Mouse (Mus musculus) midbrain, embryonic 15.5 days (tissue): ENCODE measurements around the gene Ngdn. TPM values are rescaled to one million over a fixed set of nuclear protein-coding genes. Genes with fewer than 3 reads are reported as not detected.
A peak's percentile ranks its signal among the peaks of the same experiment; 100 is the strongest.

Source experiments
- ATAC-seq: fragments of 200-750 bp; cut with Nextera tagmentation; replicated peaks from 2 replicates; pipeline ENCODE4 v1.8.0; 2017; ENCODE audit warnings: moderate TSS enrichment
- H3K27ac ChIP-seq: fragments of 300-500 bp; sonication (generic); 2 replicates; pipeline ENCODE4 v1.5.1; 2015; ENCODE audit warnings: mild to moderate bottlenecking, inconsistent platforms
- H3K27me3 ChIP-seq: fragments of 300-500 bp; sonication (generic); replicated peaks from 2 replicates; pipeline ENCODE4 v1.6.1; 2015; ENCODE audit warnings: inconsistent platforms
- H3K36me3 ChIP-seq: fragments of 300-500 bp; sonication (generic); replicated peaks from 2 replicates; pipeline ENCODE4 v1.6.1; 2015; ENCODE audit warnings: inconsistent platforms
- H3K4me1 ChIP-seq: fragments of 300-500 bp; sonication (generic); 2 replicates; pipeline ENCODE4 v1.6.1; 2015; ENCODE audit warnings: inconsistent platforms
- H3K4me2 ChIP-seq: fragments of 300-500 bp; sonication (generic); 2 replicates; pipeline ENCODE4 v1.6.1; 2015; ENCODE audit warnings: inconsistent platforms, mild to moderate bottlenecking, moderate library complexity
- H3K4me3 ChIP-seq: fragments of 300-500 bp; sonication (generic); 2 replicates; pipeline ENCODE4 v1.5.1; 2015; ENCODE audit warnings: mild to moderate bottlenecking, inconsistent platforms
- H3K9ac ChIP-seq: fragments of 300-500 bp; sonication (generic); 2 replicates; pipeline ENCODE4 v1.6.1; 2015; ENCODE audit warnings: mild to moderate bottlenecking, inconsistent platforms
- H3K9me3 ChIP-seq: fragments of 300-500 bp; sonication (generic); 2 replicates; pipeline ENCODE4 v1.6.1; 2016; ENCODE audit warnings: inconsistent platforms
- WGBS: fragments of 180-500 bp; shearing (Covaris S2); methylation state at CpG from one replicate; pipeline ENCODE4 v1.1.7; 2015; ENCODE audit warnings: mixed read lengths; 5-methylcytosine and 5-hydroxymethylcytosine counted together
- polyA plus RNA-seq: library from polyadenylated mRNA; unstranded; fragments of >200 nt; fragmentation: Nextera tagmentation; extraction: Ambion mirVana; gene quantifications from 2 replicates; pipeline ENCODE4 v1.2.1, GENCODE M21; 2015

Ngdn gene
- polyA plus RNA-seq, 1 experiment from 2014 or later = 47.8 TPM

GRCm38 (mm10) chr14:55001938-55002686 is 13.1 kb upstream of the Ngdn start:
- no peak overlapping the region for H3K4me2 ChIP-seq
- no peak overlapping the region for H3K9ac ChIP-seq
- ATAC-seq = no peak
- WGBS = 52% methylated on average over 12 of the region's 12 CpGs
- no peak overlapping the region for H3K27ac ChIP-seq
- no peaks in the 10 kb centered on the region for H3K27me3 ChIP-seq
- H3K9me3 ChIP-seq = no peaks in the 10 kb centered on the region
- no peak overlapping the region for H3K4me3 ChIP-seq
- 0 out of 2 replicates have a peak, but pooled peaks cover 2% of the 10 kb centered on the region for H3K36me3 ChIP-seq
- H3K4me1 ChIP-seq = peaks cover 6% of the 10 kb centered on the region; the same call in 1 of the 2 replicates

- H3K9ac ChIP-seq = no peak overlapping the region
- H3K27me3 ChIP-seq = no peaks in the 10 kb centered on the region
- WGBS = 69% methylated on average over 7 of the region's 7 CpGs
- 0 out of 2 replicates have a peak, but pooled peaks cover 6% of the 10 kb centered on the region for H3K4me1 ChIP-seq
- no peak overlapping the region for H3K27ac ChIP-seq
- no peak overlapping the region for H3K4me3 ChIP-seq
- ATAC-seq = no peak
- H3K4me2 ChIP-seq = no peak overlapping the region
- H3K36me3 ChIP-seq = 0 out of 2 replicates have a peak, but pooled peaks cover 2% of the 10 kb centered on the region
- H3K9me3 ChIP-seq = no peaks in the 10 kb centered on the region
Observed at GRCm38 (mm10) chr14:55002687-55003120, 12.6 kb upstream of the Ngdn start.

DNA sequence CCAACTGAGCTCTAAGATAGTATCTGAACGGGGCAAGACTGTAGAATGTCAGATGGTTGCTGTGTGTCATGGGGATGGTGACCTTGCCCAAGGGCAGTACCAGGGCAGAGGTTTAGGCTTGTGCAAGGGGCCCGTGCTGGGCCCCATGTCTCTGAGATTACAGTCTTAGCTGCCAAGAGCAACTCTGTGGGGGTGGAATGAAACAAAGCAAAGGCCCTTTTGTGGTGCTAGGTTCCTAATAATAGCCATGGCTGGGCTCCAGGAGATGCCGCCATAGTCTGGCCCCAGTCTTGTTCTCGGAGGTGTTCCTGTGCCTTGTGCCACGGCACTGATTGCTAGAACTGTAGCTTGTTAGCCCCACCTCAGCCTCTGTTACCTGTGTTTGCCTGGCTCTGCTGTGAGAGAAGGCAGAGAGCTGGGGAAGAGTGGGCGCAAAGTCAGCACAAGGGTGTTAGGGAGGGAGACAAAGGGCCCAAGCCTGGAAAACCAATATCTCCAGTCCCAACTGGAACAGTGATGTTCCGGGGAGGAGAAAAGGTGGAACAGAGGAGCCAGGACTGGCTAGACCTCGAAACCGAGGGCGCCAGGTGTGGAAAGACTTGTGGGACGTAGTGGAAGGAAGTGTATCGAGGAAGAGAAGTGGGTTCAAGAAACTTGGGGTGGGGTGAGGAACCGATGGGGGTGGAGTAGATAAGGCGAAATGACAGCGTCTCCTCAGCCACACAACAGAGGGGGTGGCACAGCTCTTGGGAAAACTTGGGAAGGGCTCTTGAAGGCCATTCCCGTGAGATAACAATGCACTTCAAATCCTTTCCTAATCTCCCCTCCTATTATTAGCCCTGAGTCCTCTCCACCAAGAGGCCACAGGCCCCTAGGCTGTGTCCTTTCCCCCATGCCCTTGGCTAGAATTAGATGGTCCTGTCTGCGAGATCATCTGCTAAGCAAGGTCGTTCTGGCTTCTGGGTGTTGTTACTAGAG is 11.1 kb upstream of the Ngdn start:
- 0 out of 2 replicates have a peak, but pooled peaks cover 2% of the 10 kb centered on the region for H3K36me3 ChIP-seq
- WGBS = 67% methylated on average over 18 of the region's 18 CpGs
- H3K9me3 ChIP-seq = no peaks in the 10 kb centered on the region
- H3K9ac ChIP-seq = no peak overlapping the region
- no peak overlapping the region for H3K4me2 ChIP-seq
- ATAC-seq = no peak
- H3K27ac ChIP-seq = no peak overlapping the region
- 0 out of 2 replicates have a peak, but pooled peaks cover 6% of the 10 kb centered on the region for H3K4me1 ChIP-seq
- H3K27me3 ChIP-seq = no peaks in the 10 kb centered on the region
- no peak overlapping the region for H3K4me3 ChIP-seq

- no peak overlapping the region for H3K4me2 ChIP-seq
- no peak for ATAC-seq
- WGBS = 77% methylated on average over 2 of the region's 2 CpGs
- no peak overlapping the region for H3K9ac ChIP-seq
- H3K36me3 ChIP-seq = 0 out of 2 replicates have a peak, but pooled peaks cover 2% of the 10 kb centered on the region
- no peaks in the 10 kb centered on the region for H3K9me3 ChIP-seq
- no peak overlapping the region for H3K4me3 ChIP-seq
- H3K27ac ChIP-seq = no peak overlapping the region
- 0 out of 2 replicates have a peak, but pooled peaks cover 6% of the 10 kb centered on the region for H3K4me1 ChIP-seq
- no peaks in the 10 kb centered on the region for H3K27me3 ChIP-seq
Observed at GRCm38 (mm10) chr14:55005506-55005905, 9.7 kb upstream of the Ngdn start.

DNA sequence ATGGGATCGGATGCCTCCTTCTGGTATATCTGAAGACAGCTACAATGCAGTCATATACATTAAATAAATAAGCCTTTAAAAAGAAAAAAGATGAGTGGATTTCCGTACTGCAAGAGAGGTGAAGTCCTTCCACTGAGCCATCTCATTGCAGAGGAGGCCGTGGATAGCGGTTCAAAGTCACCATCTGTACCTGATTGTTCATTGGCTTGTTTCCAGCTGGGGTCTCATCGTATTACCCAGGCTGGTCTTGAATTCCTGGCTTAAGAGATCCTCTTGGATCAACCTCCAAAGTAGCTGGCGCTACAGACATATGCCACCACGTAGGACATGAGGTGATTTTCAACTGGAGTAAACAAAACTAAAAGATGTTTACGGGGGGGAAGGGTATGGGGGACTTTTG is 9.3 kb upstream of the Ngdn start:
- H3K9ac ChIP-seq = no peak overlapping the region
- 0 out of 2 replicates have a peak, but pooled peaks cover 2% of the 10 kb centered on the region for H3K36me3 ChIP-seq
- H3K4me2 ChIP-seq = no peak overlapping the region
- no peak overlapping the region for H3K27ac ChIP-seq
- H3K4me3 ChIP-seq = no peak overlapping the region
- no peak for ATAC-seq
- H3K27me3 ChIP-seq = no peaks in the 10 kb centered on the region
- WGBS = 86% methylated on average over 8 of the region's 8 CpGs
- H3K9me3 ChIP-seq = no peaks in the 10 kb centered on the region
- 0 out of 2 replicates have a peak, but pooled peaks cover 6% of the 10 kb centered on the region for H3K4me1 ChIP-seq

DNA sequence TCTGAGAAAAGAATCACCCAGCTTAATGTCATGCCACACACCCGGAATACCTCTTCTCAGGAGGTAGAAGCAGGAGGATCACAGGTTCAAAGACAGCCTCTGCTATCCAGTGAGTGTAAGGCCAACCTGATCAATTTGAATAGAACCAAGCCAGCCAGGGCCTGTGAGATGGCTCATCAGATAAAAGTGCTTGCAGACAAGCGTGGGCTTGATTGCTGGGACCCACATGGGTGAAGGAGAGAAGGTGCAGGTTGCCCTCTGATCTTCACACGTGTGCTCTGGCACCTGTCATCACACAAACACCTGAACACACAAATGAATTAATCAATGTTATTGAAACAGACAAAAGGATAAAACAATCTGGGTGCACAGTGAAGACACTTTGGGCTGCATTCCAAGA is 8.7 kb upstream of the Ngdn start:
- whole genome bisulfite sequencing = 76% methylated on average over 3 of the region's 3 CpGs

GRCm38 (mm10) chr14:55007120-55007908 is 7.9 kb upstream of the Ngdn start:
- no peaks in the 10 kb centered on the region for H3K27me3 ChIP-seq
- H3K4me3 ChIP-seq = no peak overlapping the region
- 88% methylated on average over 9 of the region's 9 CpGs for WGBS
- no peak overlapping the region for H3K27ac ChIP-seq
- H3K36me3 ChIP-seq = no peaks in the 10 kb centered on the region
- 0 out of 2 replicates have a peak, but pooled peaks cover 6% of the 10 kb centered on the region for H3K4me1 ChIP-seq
- H3K9me3 ChIP-seq = no peaks in the 10 kb centered on the region
- H3K9ac ChIP-seq = no peak overlapping the region
- no peak for ATAC-seq
- no peak overlapping the region for H3K4me2 ChIP-seq

More for the DNA sequence above, 8.7 kb upstream of the Ngdn start:
- 0 out of 2 replicates have a peak, but pooled peaks cover 6% of the 10 kb centered on the region for H3K4me1 ChIP-seq
- H3K9me3 ChIP-seq = no peaks in the 10 kb centered on the region
- no peak for ATAC-seq
- H3K36me3 ChIP-seq = no peaks in the 10 kb centered on the region
- no peak overlapping the region for H3K27ac ChIP-seq
- H3K4me3 ChIP-seq = no peak overlapping the region
- no peaks in the 10 kb centered on the region for H3K27me3 ChIP-seq
- H3K4me2 ChIP-seq = no peak overlapping the region
- no peak overlapping the region for H3K9ac ChIP-seq

- WGBS = 81% methylated on average over 8 of the region's 8 CpGs
- Histone ChIP-seq H3K27me3 (no peaks in the 10 kb centered on the region), H3K4me3 (no peak overlapping the region), H3K4me1 (0 out of 2 replicates have a peak, but pooled peaks cover 6% of the 10 kb centered on the region), H3K9me3 (no peaks in the 10 kb centered on the region), H3K27ac (no peak overlapping the region), H3K36me3 (no peaks in the 10 kb centered on the region), H3K9ac (no peak overlapping the region), H3K4me2 (no peak overlapping the region)
- ATAC-seq = no peak
Observed at GRCm38 (mm10) chr14:55008417-55008816, 6.8 kb upstream of the Ngdn start.

DNA sequence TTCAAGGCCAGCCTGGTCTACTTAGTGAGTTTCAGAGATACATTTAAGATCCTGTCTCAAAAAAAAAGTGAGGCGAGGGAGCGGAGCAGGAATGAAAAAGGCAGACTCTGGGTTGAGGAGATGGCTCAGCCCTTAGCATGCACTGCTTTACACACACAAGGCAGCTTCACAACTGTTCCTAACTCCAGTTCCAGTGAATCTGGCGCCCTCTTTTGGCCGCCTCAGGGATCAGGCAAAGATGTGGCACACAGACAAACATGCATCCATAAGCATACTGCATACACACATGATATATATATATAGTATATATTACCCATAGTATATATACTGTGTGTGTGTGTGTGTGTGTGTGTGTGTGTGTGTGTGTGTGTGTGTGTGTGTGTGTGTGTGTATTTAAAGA is 4.1 kb upstream of the Ngdn start:
- H3K9ac ChIP-seq = no peak overlapping the region
- no peaks in the 10 kb centered on the region for H3K9me3 ChIP-seq
- peaks cover 6% of the 10 kb centered on the region for H3K4me1 ChIP-seq
- no peaks in the 10 kb centered on the region for H3K36me3 ChIP-seq
- no peak overlapping the region for H3K27ac ChIP-seq
- H3K27me3 ChIP-seq = no peaks in the 10 kb centered on the region
- no peak overlapping the region for H3K4me3 ChIP-seq
- ATAC-seq = no peak
- 61% methylated on average over 4 of the region's 4 CpGs for WGBS
- H3K4me2 ChIP-seq = no peak overlapping the region

- peak; percentile 69 for ATAC-seq
- Histone ChIP-seq H3K36me3 (peaks cover 4% of the 10 kb centered on the region; the same call in 1 of the 2 replicates), H3K4me3 (peak overlapping the region; percentile 44), H3K4me2 (peak overlapping the region; percentile 70), H3K27ac (peak overlapping the region; percentile 95), H3K9ac (peak overlapping the region; percentile 58), H3K9me3 (no peaks in the 10 kb centered on the region), H3K4me1 (peaks cover 12% of the 10 kb centered on the region), H3K27me3 (no peaks in the 10 kb centered on the region)
- under 1% methylated on average over 27 of the region's 27 CpGs for WGBS
Observed at GRCm38 (mm10) chr14:55014591-55014990, 663 bp upstream of the Ngdn start.

GRCm38 (mm10) chr14:55015767-55016111 is 485 bp downstream of the Ngdn start:
- Histone ChIP-seq H3K36me3 (peaks cover 4% of the 10 kb centered on the region; the same call in 1 of the 2 replicates), H3K4me3 (peak overlapping the region; percentile 86), H3K4me2 (peak overlapping the region; percentile 91), H3K4me1 (peaks cover 12% of the 10 kb centered on the region), H3K9ac (peak overlapping the region; percentile 73), H3K27ac (peak overlapping the region; percentile 75), H3K27me3 (no peaks in the 10 kb centered on the region), H3K9me3 (no peaks in the 10 kb centered on the region)
- under 1% methylated on average over 17 of the region's 17 CpGs for WGBS
- ATAC-seq = no peak
